Mouse (Mus musculus): ENCODE measurements around the gene Mttp. TPM values are rescaled to one million over a fixed set of nuclear protein-coding genes. Genes with fewer than 3 reads are reported as not detected.

Gene Mttp
- total RNA-seq (2021) = 1 to 10 TPM; 1.9 to 2.7 TPM
- long read RNA-seq, experiment 1, partial matches to known transcripts = 1 of 4 reads
- long read RNA-seq, experiment 1, other reads (novel, unspliced or antisense) = 3 of 4 reads
- long read RNA-seq, experiment 2, partial matches to known transcripts = 0 of 4 reads
- long read RNA-seq, experiment 2, other reads (novel, unspliced or antisense) = 4 of 4 reads

GRCm38 (mm10) chr3:138144642-138145171, at the start of gene Mttp:
Mttp (minus strand) TSS chr3:138144968.
- intact Hi-C loops (cut with DNase I; ENCODE audit: low total_unique reads) = loop anchor here (5.0 to 10.0 kb wide), 2 partner anchors 152 to 280 kb away; partner anchors contain the start of genes Dnajb14 and H2afz
- peak; percentile 59 for DNase-seq

- no peak for DNase-seq
- intact Hi-C loops (cut with DNase I; ENCODE audit: low total_unique reads) = no loop called here
Measured at GRCm38 (mm10) chr3:138193683-138194302, 49.0 kb upstream of the Mttp start, which contains the start of gene 4930579F01Rik. 4930579F01Rik (minus strand) TSS chr3:138193825.

GRCm38 (mm10) chr3:138192260-138192659, 47.5 kb upstream of the Mttp start:
- DNase-seq = no peak
- intact Hi-C loops (cut with DNase I; ENCODE audit: low total_unique reads) = no loop called here

GRCm38 (mm10) chr3:138185995-138186930, 41.5 kb upstream of the Mttp start:
- intact Hi-C loops (cut with DNase I; ENCODE audit: low total_unique reads) = no loop called here
- DNase-seq = no peak

- no peak for DNase-seq
- intact Hi-C loops (cut with DNase I; ENCODE audit: low total_unique reads) = no loop called here
Measured at GRCm38 (mm10) chr3:138185290-138185689, 40.5 kb upstream of the Mttp start.

GRCm38 (mm10) chr3:138183371-138183770, 38.6 kb upstream of the Mttp start:
- intact Hi-C loops (cut with DNase I; ENCODE audit: low total_unique reads) = no loop called here
- DNase-seq = no peak

GRCm38 (mm10) chr3:138182019-138182418, 37.3 kb upstream of the Mttp start:
- intact Hi-C loops (cut with DNase I; ENCODE audit: low total_unique reads) = no loop called here
- DNase-seq = no peak

- no peak for DNase-seq
- intact Hi-C loops (cut with DNase I; ENCODE audit: low total_unique reads) = no loop called here
Measured at GRCm38 (mm10) chr3:138175551-138175950, 30.8 kb upstream of the Mttp start.

- no peak for DNase-seq
- intact Hi-C loops (cut with DNase I; ENCODE audit: low total_unique reads) = no loop called here
Measured at GRCm38 (mm10) chr3:138173291-138173690, 28.5 kb upstream of the Mttp start.

- intact Hi-C loops (cut with DNase I; ENCODE audit: low total_unique reads) = no loop called here
- no peak for DNase-seq
Measured at GRCm38 (mm10) chr3:138162553-138163183, 17.9 kb upstream of the Mttp start.

GRCm38 (mm10) chr3:138161623-138162022, 16.9 kb upstream of the Mttp start:
- DNase-seq = no peak
- intact Hi-C loops (cut with DNase I; ENCODE audit: low total_unique reads) = no loop called here

GRCm38 (mm10) chr3:138156651-138157050, 11.9 kb upstream of the Mttp start:
- DNase-seq = peak; percentile 17
- intact Hi-C loops (cut with DNase I; ENCODE audit: low total_unique reads) = no loop called here

- intact Hi-C loops (cut with DNase I; ENCODE audit: low total_unique reads) = no loop called here
- no peak for DNase-seq
Measured at GRCm38 (mm10) chr3:138155062-138155461, 10.3 kb upstream of the Mttp start.

GRCm38 (mm10) chr3:138148811-138149210, 4.0 kb upstream of the Mttp start:
- intact Hi-C loops (cut with DNase I; ENCODE audit: low total_unique reads) = loop anchor here (5.0 to 10.0 kb wide), 2 partner anchors 157 to 284 kb away; partner anchors contain the start of genes Dnajb14 and H2afz
- DNase-seq = no peak

- no peak for DNase-seq
- intact Hi-C loops (cut with DNase I; ENCODE audit: low total_unique reads) = loop anchor here (10.0 kb wide), 1 partner anchor 279 kb away; the partner anchor contains the start of genes Dnajb14 and H2afz
Measured at GRCm38 (mm10) chr3:138144060-138144641, 617 bp downstream of the Mttp start.

GRCm38 (mm10) chr3:138143315-138144059, 1.3 kb downstream of the Mttp start, which contains the start of gene Trmt10a:
Trmt10a (plus strand) TSS chr3:138143448.
- intact Hi-C loops (cut with DNase I; ENCODE audit: low total_unique reads) = loop anchor here (10.0 kb wide), 1 partner anchor 279 kb away; the partner anchor contains the start of genes Dnajb14 and H2afz
- DNase-seq = peak; percentile 99

- intact Hi-C loops (cut with DNase I; ENCODE audit: low total_unique reads) = loop anchor here (10.0 kb wide), 1 partner anchor 278 kb away; the partner anchor contains the start of genes Dnajb14 and H2afz
- no peak for DNase-seq
Measured at GRCm38 (mm10) chr3:138142733-138143314, 1.9 kb downstream of the Mttp start.
